Mouse (Mus musculus): ENCODE data around the gene Slc16a13. TPM values are rescaled to one million over a fixed set of nuclear protein-coding genes. Genes with fewer than 3 reads are reported as not detected.

Gene Slc16a13
- total RNA-seq, 1 experiment: 12.4 TPM

GRCm38 (mm10) chr11:70211972-70212371, 8.9 kb downstream of the Slc16a13 start:
- Histone ChIP-seq H3K4me1 (ENCODE audit: control insufficient read depth in 2 of 2, insufficient read depth in 2 of 2, low read length in 2 of 2, poor library complexity in 1 of 2) (peaks cover 2 to 19% of the 10 kb centered on the region in 2 experiments; a peak in 2 of 4 replicates), H3K27ac (ENCODE audit: insufficient read depth, low read depth, low read length, poor library complexity, severe bottlenecking) (no peak overlapping the region), H3K9me3 (ENCODE audit: control insufficient read depth, insufficient read depth, low read depth, low read length) (no peaks in the 10 kb centered on the region), H3K4me3 (ENCODE audit: insufficient read depth in 1 of 2, low read depth in 1 of 2, low read length in 2 of 2, poor library complexity in 1 of 2, severe bottlenecking in 1 of 2) (no peak overlapping the region), H3K36me3 (ENCODE audit: control insufficient read depth, insufficient read depth, low read length, poor library complexity, severe bottlenecking) (peaks cover 3% of the 10 kb centered on the region; the same call in 1 of the 2 replicates), H3K9ac (ENCODE audit: insufficient read depth, low read depth, low read length, poor library complexity, severe bottlenecking) (no peak overlapping the region)
- in situ Hi-C loops (cut with MboI; ENCODE audit: low sequenced_read_pairs in 2 of 2, unreplicated experiment in 2 of 2): loop anchor here in 1 of 2 experiments (10.0 kb wide), 1 partner anchor 277 kb away; the partner anchor contains the start of gene Ybx2
- TF ChIP-seq ZC3H11A (IDR thresholded peaks at IDR 0.05; ENCODE audit: borderline replicate concordance, low read depth, low read length): no peak
- TF ChIP-seq CHD2 (IDR thresholded peaks at IDR 0.05; ENCODE audit: low read depth, low read length): no peak
- no peak for TF ChIP-seq HCFC1 (IDR thresholded peaks at IDR 0.05; ENCODE audit: borderline replicate concordance, insufficient read depth, low read length)
- no peak for TF ChIP-seq MAFK (IDR thresholded peaks at IDR 0.05; ENCODE audit: insufficient read depth, low read depth, low read length)
- TF ChIP-seq ZNF384 (IDR thresholded peaks at IDR 0.05; ENCODE audit: low read depth, low read length): no peak
- DNase-seq (ENCODE audit: low read depth, low spot score): no peak

GRCm38 (mm10) chr11:70210681-70211080, 10.2 kb downstream of the Slc16a13 start:
- Histone ChIP-seq H3K4me1 (ENCODE audit: control insufficient read depth in 2 of 2, insufficient read depth in 2 of 2, low read length in 2 of 2, poor library complexity in 1 of 2) (peaks cover 2 to 18% of the 10 kb centered on the region in 2 experiments; a peak in 2 of 4 replicates), H3K9me3 (ENCODE audit: control insufficient read depth, insufficient read depth, low read depth, low read length) (no peaks in the 10 kb centered on the region), H3K4me3 (ENCODE audit: insufficient read depth in 1 of 2, low read depth in 1 of 2, low read length in 2 of 2, poor library complexity in 1 of 2, severe bottlenecking in 1 of 2) (no peak overlapping the region), H3K27ac (ENCODE audit: insufficient read depth, low read depth, low read length, poor library complexity, severe bottlenecking) (no peak overlapping the region), H3K36me3 (ENCODE audit: control insufficient read depth, insufficient read depth, low read length, poor library complexity, severe bottlenecking) (no peaks in the 10 kb centered on the region), H3K9ac (ENCODE audit: insufficient read depth, low read depth, low read length, poor library complexity, severe bottlenecking) (no peak overlapping the region)
- TF ChIP-seq CHD2 (IDR thresholded peaks at IDR 0.05; ENCODE audit: low read depth, low read length): no peak
- no peak for TF ChIP-seq MAFK (IDR thresholded peaks at IDR 0.05; ENCODE audit: insufficient read depth, low read depth, low read length)
- no peak for TF ChIP-seq ZNF384 (IDR thresholded peaks at IDR 0.05; ENCODE audit: low read depth, low read length)
- TF ChIP-seq HCFC1 (IDR thresholded peaks at IDR 0.05; ENCODE audit: borderline replicate concordance, insufficient read depth, low read length): no peak
- TF ChIP-seq ZC3H11A (IDR thresholded peaks at IDR 0.05; ENCODE audit: borderline replicate concordance, low read depth, low read length): no peak
- no peak for DNase-seq (ENCODE audit: low read depth, low spot score)
- in situ Hi-C loops (cut with MboI; ENCODE audit: low sequenced_read_pairs in 2 of 2, unreplicated experiment in 2 of 2): loop anchor here in 1 of 2 experiments (10.0 kb wide), 1 partner anchor 276 kb away; the partner anchor contains the start of gene Ybx2

GRCm38 (mm10) chr11:70208778-70209388, 12.0 kb downstream of the Slc16a13 start:
- Histone ChIP-seq H3K36me3 (ENCODE audit: control insufficient read depth, insufficient read depth, low read length, poor library complexity, severe bottlenecking) (no peaks in the 10 kb centered on the region), H3K9ac (ENCODE audit: insufficient read depth, low read depth, low read length, poor library complexity, severe bottlenecking) (no peak overlapping the region), H3K9me3 (ENCODE audit: control insufficient read depth, insufficient read depth, low read depth, low read length) (no peaks in the 10 kb centered on the region), H3K4me3 (ENCODE audit: insufficient read depth in 1 of 2, low read depth in 1 of 2, low read length in 2 of 2, poor library complexity in 1 of 2, severe bottlenecking in 1 of 2) (peak overlapping the region in 1 of 2 experiments; percentile 58; a peak in 2 of 4 replicates), H3K4me1 (ENCODE audit: control insufficient read depth in 2 of 2, insufficient read depth in 2 of 2, low read length in 2 of 2, poor library complexity in 1 of 2) (peaks cover 2 to 7% of the 10 kb centered on the region in 2 experiments; a peak in 1 of 4 replicates), H3K27ac (ENCODE audit: insufficient read depth, low read depth, low read length, poor library complexity, severe bottlenecking) (no peak overlapping the region)
- no peak for DNase-seq (ENCODE audit: low read depth, low spot score)
- no peak for TF ChIP-seq HCFC1 (IDR thresholded peaks at IDR 0.05; ENCODE audit: borderline replicate concordance, insufficient read depth, low read length)
- TF ChIP-seq ZC3H11A (IDR thresholded peaks at IDR 0.05; ENCODE audit: borderline replicate concordance, low read depth, low read length): no peak
- no peak for TF ChIP-seq MAFK (IDR thresholded peaks at IDR 0.05; ENCODE audit: insufficient read depth, low read depth, low read length)
- no peak for TF ChIP-seq ZNF384 (IDR thresholded peaks at IDR 0.05; ENCODE audit: low read depth, low read length)
- TF ChIP-seq CHD2 (IDR thresholded peaks at IDR 0.05; ENCODE audit: low read depth, low read length): no peak
- in situ Hi-C loops (cut with MboI; ENCODE audit: low sequenced_read_pairs in 2 of 2, unreplicated experiment in 2 of 2): no loop called here

- TF ChIP-seq ZNF384 (IDR thresholded peaks at IDR 0.05; ENCODE audit: low read depth, low read length) (no peak), HCFC1 (IDR thresholded peaks at IDR 0.05; ENCODE audit: borderline replicate concordance, insufficient read depth, low read length) (no peak)
- Histone ChIP-seq H3K9ac (ENCODE audit: insufficient read depth, low read depth, low read length, poor library complexity, severe bottlenecking) (no peak overlapping the region), H3K9me3 (ENCODE audit: control insufficient read depth, insufficient read depth, low read depth, low read length) (no peaks in the 10 kb centered on the region), H3K4me1 (ENCODE audit: control insufficient read depth in 2 of 2, insufficient read depth in 2 of 2, low read length in 2 of 2, poor library complexity in 1 of 2) (peaks cover 0 to 10% of the 10 kb centered on the region in 2 experiments; a peak in 1 of 4 replicates), H3K27ac (ENCODE audit: insufficient read depth, low read depth, low read length, poor library complexity, severe bottlenecking) (no peak overlapping the region), H3K36me3 (ENCODE audit: control insufficient read depth, insufficient read depth, low read length, poor library complexity, severe bottlenecking) (no peaks in the 10 kb centered on the region), H3K4me3 (ENCODE audit: insufficient read depth in 1 of 2, low read depth in 1 of 2, low read length in 2 of 2, poor library complexity in 1 of 2, severe bottlenecking in 1 of 2) (no peak overlapping the region)
- DNase-seq (ENCODE audit: low read depth, low spot score): no peak
- in situ Hi-C loops (cut with MboI; ENCODE audit: low sequenced_read_pairs in 2 of 2, unreplicated experiment in 2 of 2): no loop called here
These were observed 13.6 kb downstream of the Slc16a13 start for GRCm38 (mm10) chr11:70207283-70207682.
